Mouse (Mus musculus) testis, adult 2 months (tissue): Measurements from ENCODE around the gene Tmcc3.

Experiments used
- CTCF ChIP-seq: fragments of 200-500 bp; IDR thresholded peaks from 2 replicates; pipeline ENCODE4 v1.5.1; 2012; ENCODE audit warnings: low read depth, mild to moderate bottlenecking, inconsistent platforms, low read length, moderate library complexity; ENCODE audit not compliant: control insufficient read depth, insufficient read depth, insufficient replicate concordance
- POLR2A ChIP-seq: fragments of 200-500 bp; IDR thresholded peaks from 2 replicates; pipeline ENCODE4 v1.6.1; 2012; ENCODE audit warnings: low read depth, mild to moderate bottlenecking, inconsistent platforms, low read length, moderate library complexity; ENCODE audit not compliant: control insufficient read depth

GRCm38 (mm10) chr10:94585819-94586218, 274.1 kb downstream of the Tmcc3 start:
- TF ChIP-seq CTCF (no peak), POLR2A (no peak)
